Mouse (Mus musculus) forebrain, embryonic 11.5 days (tissue): ENCODE measurements around the gene Sycp2l. TPM values are rescaled to one million over a fixed set of nuclear protein-coding genes. Genes with fewer than 3 reads are reported as not detected.
A peak's percentile ranks its signal among the peaks of the same experiment; 100 is the strongest.
"Not testable (repeated sequence)": the region's sequence is repeated elsewhere in the genome, so short reads cannot be mapped to it uniquely, and the experiment has no call there.

Experiments used
- ATAC-seq: fragments of 200-750 bp; cut with Nextera tagmentation; replicated peaks from 2 replicates; pipeline ENCODE4 v1.8.0; 2017; ENCODE audit warnings: moderate TSS enrichment; ENCODE audit not compliant: low FRiP score
- DNase-seq: peaks from one replicate; pipeline ENCODE4 v3.0.0-alpha.2; 2017; ENCODE audit warnings: low spot score
- H3K27ac ChIP-seq: fragments of 300-500 bp; sonication (generic); 2 replicates; pipeline ENCODE4 v1.5.1; 2014; ENCODE audit warnings: low read depth, low read length
- H3K27me3 ChIP-seq: fragments of 300-500 bp; sonication (generic); 2 replicates; pipeline ENCODE4 v1.6.1; 2014; ENCODE audit warnings: mild to moderate bottlenecking, low read length, mixed read lengths; ENCODE audit not compliant: control insufficient read depth, insufficient read depth
- H3K36me3 ChIP-seq: fragments of 300-500 bp; sonication (generic); 2 replicates; pipeline ENCODE4 v1.6.1; 2014; ENCODE audit warnings: mild to moderate bottlenecking, low read length, moderate library complexity, mixed read lengths; ENCODE audit not compliant: control insufficient read depth, insufficient read depth
- H3K4me1 ChIP-seq: fragments of 300-500 bp; sonication (generic); replicated peaks from 2 replicates; pipeline ENCODE4 v1.6.1; 2014; ENCODE audit warnings: low read length, mixed read lengths; ENCODE audit not compliant: control insufficient read depth, insufficient read depth
- H3K4me2 ChIP-seq: fragments of 300-500 bp; sonication (generic); 2 replicates; pipeline ENCODE4 v1.6.1; 2014; ENCODE audit warnings: low read depth, mild to moderate bottlenecking, low read length, moderate library complexity, mixed read lengths; ENCODE audit not compliant: severe bottlenecking
- H3K4me3 ChIP-seq: fragments of 300-500 bp; sonication (generic); 2 replicates; pipeline ENCODE4 v1.5.1; 2014; ENCODE audit warnings: low read depth, low read length
- H3K9ac ChIP-seq: fragments of 300-500 bp; sonication (generic); 2 replicates; pipeline ENCODE4 v1.6.1; 2014; ENCODE audit warnings: low read length
- H3K9me3 ChIP-seq: fragments of 300-500 bp; sonication (generic); 2 replicates; pipeline ENCODE4 v1.6.1; 2016; ENCODE audit warnings: low read length, mixed read lengths; ENCODE audit not compliant: control insufficient read depth
- WGBS: fragments of 180-500 bp; shearing (Covaris S2); extraction: QIAGEN DNeasy Blood & Tissue Kit; methylation state at CpG from one replicate; pipeline ENCODE4 v1.1.7; 2014; 5-methylcytosine and 5-hydroxymethylcytosine counted together
- polyA plus RNA-seq: library from polyadenylated mRNA; unstranded; fragments of >200 nt; fragmentation: Nextera tagmentation; extraction: Ambion mirVana; gene quantifications from 2 replicates; pipeline ENCODE4 v1.2.1, GENCODE M21; 2014

Sycp2l gene
- polyA plus RNA-seq, 1 experiment from 2014 or later, result not detected

- H3K27ac ChIP-seq, result no peak overlapping the region
- ATAC-seq, result no peak
- peak; percentile 72 for DNase-seq
- no peaks in the 10 kb centered on the region for H3K9me3 ChIP-seq
- H3K36me3 ChIP-seq, result no peaks in the 10 kb centered on the region
- H3K27me3 ChIP-seq, result no peaks in the 10 kb centered on the region
- H3K4me3 ChIP-seq, result no peak overlapping the region
- H3K4me2 ChIP-seq, result no peak overlapping the region
- no peak overlapping the region for H3K9ac ChIP-seq
- H3K4me1 ChIP-seq, result no peaks in the 10 kb centered on the region
- WGBS, result 82% methylated on average over 10 of the region's 10 CpGs
These were observed 32.2 kb downstream of the Sycp2l start for GRCm38 (mm10) chr13:41146271-41146670.

GRCm38 (mm10) chr13:41153146-41153545 is 39.0 kb downstream of the Sycp2l start:
- Histone ChIP-seq H3K9me3 (no peaks in the 10 kb centered on the region), H3K36me3 (no peaks in the 10 kb centered on the region), H3K4me1 (no peaks in the 10 kb centered on the region), H3K4me2 (no peak overlapping the region), H3K4me3 (no peak overlapping the region), H3K27ac (no peak overlapping the region), H3K9ac (no peak overlapping the region), H3K27me3 (no peaks in the 10 kb centered on the region)
- WGBS, result 87% methylated on average over 11 of the region's 11 CpGs
- no peak for ATAC-seq
- DNase-seq, result no peak

- no peak for DNase-seq
- H3K36me3 ChIP-seq, result no peaks in the 10 kb centered on the region
- WGBS, result 71% methylated on average over 5 of the region's 5 CpGs
These were observed 44.3 kb downstream of the Sycp2l start for GRCm38 (mm10) chr13:41158426-41158825.

GRCm38 (mm10) chr13:41187886-41188285 is 73.8 kb downstream of the Sycp2l start:
- Histone ChIP-seq H3K9me3 (no peaks in the 10 kb centered on the region), H3K4me2 (no peak overlapping the region), H3K36me3 (no peaks in the 10 kb centered on the region; the same call in 1 of the 2 replicates), H3K4me3 (no peak overlapping the region), H3K27me3 (no peaks in the 10 kb centered on the region), H3K27ac (no peak overlapping the region), H3K9ac (no peak overlapping the region), H3K4me1 (no peaks in the 10 kb centered on the region)
- 72% methylated on average over 6 of the region's 6 CpGs for WGBS
- DNase-seq, result no peak
- no peak for ATAC-seq

More at GRCm38 (mm10) chr13:41158426-41158825, 44.3 kb downstream of the Sycp2l start:
- Histone ChIP-seq H3K4me2 (no peak overlapping the region), H3K9me3 (no peaks in the 10 kb centered on the region), H3K4me1 (no peaks in the 10 kb centered on the region), H3K9ac (no peak overlapping the region), H3K27ac (no peak overlapping the region), H3K4me3 (no peak overlapping the region), H3K27me3 (no peaks in the 10 kb centered on the region)
- no peak for ATAC-seq

- ATAC-seq (no peak), DNase-seq (no peak)
- Histone ChIP-seq H3K27me3 (no peaks in the 10 kb centered on the region), H3K27ac (no peak overlapping the region), H3K4me3 (no peak overlapping the region), H3K9ac (no peak overlapping the region), H3K36me3 (no peaks in the 10 kb centered on the region; the same call in 1 of the 2 replicates), H3K4me2 (no peak overlapping the region), H3K9me3 (no peaks in the 10 kb centered on the region), H3K4me1 (no peaks in the 10 kb centered on the region)
- WGBS, result 84% methylated on average over 3 of the region's 3 CpGs
These were observed 81.7 kb downstream of the Sycp2l start for GRCm38 (mm10) chr13:41195640-41196333.

- Histone ChIP-seq H3K4me2 (no peak overlapping the region), H3K4me1 (0 out of 2 replicates have a peak, but pooled peaks cover 2% of the 10 kb centered on the region), H3K27me3 (no peaks in the 10 kb centered on the region), H3K36me3 (no peaks in the 10 kb centered on the region), H3K27ac (no peak overlapping the region), H3K4me3 (no peak overlapping the region), H3K9me3 (no peaks in the 10 kb centered on the region), H3K9ac (no peak overlapping the region)
- ATAC-seq (no peak), DNase-seq (no peak)
- WGBS, result 79% methylated on average over 2 of the region's 2 CpGs
These were observed 86.8 kb downstream of the Sycp2l start for GRCm38 (mm10) chr13:41200861-41201260.

GRCm38 (mm10) chr13:41203289-41203688 is 89.2 kb downstream of the Sycp2l start:
- no peak for ATAC-seq
- Histone ChIP-seq H3K27ac (no peak overlapping the region), H3K4me3 (no peak overlapping the region), H3K4me1 (0 out of 2 replicates have a peak, but pooled peaks cover 2% of the 10 kb centered on the region), H3K9ac (no peak overlapping the region), H3K4me2 (no peak overlapping the region), H3K9me3 (no peaks in the 10 kb centered on the region), H3K27me3 (no peaks in the 10 kb centered on the region), H3K36me3 (no peaks in the 10 kb centered on the region)
- DNase-seq, result no peak
- WGBS, result 69% methylated on average over 7 of the region's 7 CpGs

- no peak overlapping the region for H3K4me3 ChIP-seq
- no peak overlapping the region for H3K27ac ChIP-seq
- DNase-seq (no peak), ATAC-seq (no peak)
- H3K27me3 ChIP-seq, result no peaks in the 10 kb centered on the region
- H3K9me3 ChIP-seq, result no peaks in the 10 kb centered on the region
- no peak overlapping the region for H3K4me2 ChIP-seq
- no peak overlapping the region for H3K9ac ChIP-seq
- 73% methylated on average over 9 of the region's 9 CpGs for WGBS
- H3K36me3 ChIP-seq, result no peaks in the 10 kb centered on the region
- H3K4me1 ChIP-seq, result 0 out of 2 replicates have a peak, but pooled peaks cover 2% of the 10 kb centered on the region
These were observed 89.6 kb downstream of the Sycp2l start for GRCm38 (mm10) chr13:41203691-41204090.

GRCm38 (mm10) chr13:41205568-41205967 is 91.5 kb downstream of the Sycp2l start:
- H3K4me2 ChIP-seq, H3K36me3 ChIP-seq, ATAC-seq, H3K27ac ChIP-seq, DNase-seq, H3K4me3 ChIP-seq, H3K9me3 ChIP-seq, H3K27me3 ChIP-seq, H3K9ac ChIP-seq, H3K4me1 ChIP-seq: not testable (repeated sequence)
